Mouse (Mus musculus) forebrain, embryonic 16.5 days (tissue): ENCODE data around the gene Tanc1. TPM values are rescaled to one million over a fixed set of nuclear protein-coding genes. Genes with fewer than 3 reads are reported as not detected.
"Not testable (repeated sequence)": the region's sequence is repeated elsewhere in the genome, so short reads cannot be mapped to it uniquely, and the experiment has no call there.

Experiments used
- ATAC-seq: fragments of 200-750 bp; cut with Nextera tagmentation; 2 replicates; pipeline ENCODE4 v1.8.0; 2017; ENCODE audit warnings: mild to moderate bottlenecking, moderate library complexity
- H3K27ac ChIP-seq: fragments of 300-500 bp; sonication (generic); 2 replicates; pipeline ENCODE4 v1.5.1; 2014; ENCODE audit warnings: low read length, control low read depth
- H3K27me3 ChIP-seq: fragments of 300-500 bp; sonication (generic); replicated peaks from 2 replicates; pipeline ENCODE4 v1.6.1; 2014; ENCODE audit warnings: low read length; ENCODE audit not compliant: control insufficient read depth, insufficient read depth
- H3K36me3 ChIP-seq: fragments of 300-500 bp; sonication (generic); 2 replicates; pipeline ENCODE4 v1.6.1; 2014; ENCODE audit not compliant: control insufficient read depth, insufficient read depth
- H3K4me1 ChIP-seq: fragments of 300-500 bp; sonication (generic); replicated peaks from 2 replicates; pipeline ENCODE4 v1.6.1; 2014; ENCODE audit warnings: low read length; ENCODE audit not compliant: control insufficient read depth, insufficient read depth
- H3K4me2 ChIP-seq: fragments of 300-500 bp; sonication (generic); 2 replicates; pipeline ENCODE4 v1.6.1; 2014; ENCODE audit warnings: mild to moderate bottlenecking, low read length, control low read depth
- H3K4me3 ChIP-seq: fragments of 300-500 bp; sonication (generic); replicated peaks from 2 replicates; pipeline ENCODE4 v1.5.1; 2014; ENCODE audit warnings: mild to moderate bottlenecking, low read length, control low read depth
- H3K9ac ChIP-seq: fragments of 300-500 bp; sonication (generic); replicated peaks from 2 replicates; pipeline ENCODE4 v1.6.1; 2014; ENCODE audit warnings: low read depth, low read length, control low read depth
- H3K9me3 ChIP-seq: fragments of 300-500 bp; sonication (generic); 2 replicates; pipeline ENCODE4 v1.6.1; 2016; ENCODE audit warnings: low read length; ENCODE audit not compliant: control insufficient read depth
- WGBS: fragments of 180-500 bp; shearing (Covaris S2); extraction: QIAGEN DNeasy Blood & Tissue Kit; methylation state at CpG from one replicate; pipeline ENCODE4 v1.1.7; 2014; 5-methylcytosine and 5-hydroxymethylcytosine counted together
- polyA plus RNA-seq: library from polyadenylated mRNA; unstranded; fragments of >200 nt; fragmentation: Nextera tagmentation; extraction: Ambion mirVana; gene quantifications from 2 replicates; pipeline ENCODE4 v1.2.1, GENCODE M21; 2015

The Tanc1 gene
- polyA plus RNA-seq, 1 experiment from 2014 or later, result 10.7 TPM

DNA sequence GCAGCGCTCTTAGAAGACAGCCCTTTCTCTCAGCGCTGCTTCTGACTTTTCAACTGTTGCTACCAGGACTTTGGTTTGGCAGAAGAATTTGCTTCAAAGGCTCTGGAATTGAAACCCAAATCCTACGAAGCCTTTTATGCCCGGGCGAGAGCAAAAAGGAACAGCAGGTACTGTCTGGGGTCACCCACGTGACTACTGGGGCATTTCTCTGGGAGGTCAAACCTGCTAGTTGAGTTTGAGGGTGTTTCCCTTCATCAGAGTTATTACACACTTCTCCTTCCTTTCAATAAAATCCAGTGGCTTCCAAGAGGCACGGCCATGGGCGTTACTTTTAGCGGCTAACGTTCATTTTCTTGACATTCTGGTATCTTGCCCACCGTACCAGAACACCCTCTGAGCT lies 230.1 kb downstream of the Tanc1 start:
- Histone ChIP-seq H3K9me3 (no peaks in the 10 kb centered on the region), H3K4me1 (no peaks in the 10 kb centered on the region), H3K4me2 (no peak overlapping the region), H3K9ac (no peak overlapping the region), H3K36me3 (no peaks in the 10 kb centered on the region), H3K27me3 (no peaks in the 10 kb centered on the region), H3K4me3 (no peak overlapping the region), H3K27ac (no peak overlapping the region)
- 77% methylated on average over 11 of the region's 11 CpGs for WGBS
- ATAC-seq, result no peak

DNA sequence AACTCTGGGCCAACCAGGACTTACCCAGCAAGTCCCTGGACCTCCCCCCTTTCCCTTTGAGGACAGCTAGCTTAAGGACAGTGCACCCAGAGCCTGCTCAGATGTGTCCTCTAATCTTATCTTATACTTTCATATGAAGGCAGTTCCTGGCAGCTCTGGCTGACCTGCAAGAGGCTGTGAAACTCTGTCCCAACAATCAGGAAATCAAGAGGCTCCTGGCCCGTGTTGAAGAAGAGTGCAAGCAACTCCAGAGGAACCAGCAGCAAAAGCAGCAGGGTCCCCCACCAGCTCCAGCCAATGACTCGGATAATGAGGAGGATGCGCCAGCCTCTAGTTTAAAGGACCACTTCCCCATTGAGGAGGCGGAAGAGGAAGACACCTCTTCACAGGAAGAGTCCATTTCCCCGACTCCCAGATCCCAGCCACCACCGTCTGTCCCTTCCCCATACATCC lies 230.7 kb downstream of the Tanc1 start:
- WGBS, result 79% methylated on average over 6 of the region's 6 CpGs
- no peak for ATAC-seq
- Histone ChIP-seq H3K9me3 (no peaks in the 10 kb centered on the region), H3K4me1 (no peaks in the 10 kb centered on the region), H3K27me3 (no peaks in the 10 kb centered on the region), H3K36me3 (no peaks in the 10 kb centered on the region), H3K27ac (no peak overlapping the region), H3K4me2 (no peak overlapping the region), H3K4me3 (no peak overlapping the region), H3K9ac (no peak overlapping the region)

DNA sequence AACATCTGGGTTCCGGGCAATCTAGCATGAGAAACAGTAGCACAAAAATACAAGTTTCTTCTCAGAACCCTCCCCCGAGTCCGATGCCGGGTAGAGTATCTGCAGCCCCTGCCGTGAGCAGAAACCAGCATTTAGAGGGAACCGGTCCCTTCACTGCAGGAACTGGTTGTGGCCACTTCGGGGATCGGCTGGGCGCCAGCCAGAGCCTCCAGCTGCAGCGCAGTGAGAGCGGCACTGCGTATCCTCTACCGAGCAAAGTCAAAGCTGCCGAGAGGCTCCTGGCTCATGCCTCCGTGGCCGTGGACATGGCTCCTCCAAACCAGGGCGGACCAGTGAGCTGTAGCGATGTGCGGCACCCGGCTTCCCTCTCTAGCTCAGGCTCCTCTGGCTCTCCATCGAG lies 231.3 kb downstream of the Tanc1 start:
- WGBS, result 89% methylated on average over 21 of the region's 21 CpGs
- ATAC-seq, result no peak

DNA sequence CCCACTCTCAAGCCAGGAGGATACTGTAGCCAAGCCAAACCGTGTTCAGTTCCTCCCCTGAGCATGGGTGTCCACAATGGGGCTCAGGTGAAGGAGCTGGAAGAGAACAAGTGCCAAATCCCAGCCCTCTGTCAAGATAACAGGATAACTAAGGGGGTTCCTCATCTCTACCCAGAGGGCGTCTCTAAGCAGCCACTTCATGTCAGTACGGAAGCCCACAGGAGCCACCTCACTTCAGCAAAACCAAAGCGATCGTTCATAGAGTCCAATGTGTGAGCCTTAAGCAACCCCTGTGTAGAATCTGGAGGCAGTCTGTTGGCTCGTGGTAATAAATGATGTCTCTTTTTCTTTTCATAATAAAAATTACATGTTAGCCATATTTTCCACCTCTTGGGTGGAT lies 232.0 kb downstream of the Tanc1 start:
- WGBS, result 91% methylated on average over 6 of the region's 6 CpGs
- no peaks in the 10 kb centered on the region for H3K27me3 ChIP-seq

More for the DNA sequence above, 231.3 kb downstream of the Tanc1 start:
- no peak overlapping the region for H3K4me3 ChIP-seq
- no peak overlapping the region for H3K27ac ChIP-seq
- H3K4me1 ChIP-seq, result no peaks in the 10 kb centered on the region
- no peaks in the 10 kb centered on the region for H3K36me3 ChIP-seq
- no peak overlapping the region for H3K4me2 ChIP-seq
- H3K27me3 ChIP-seq, result no peaks in the 10 kb centered on the region
- H3K9ac ChIP-seq, result no peak overlapping the region
- no peaks in the 10 kb centered on the region for H3K9me3 ChIP-seq

DNA sequence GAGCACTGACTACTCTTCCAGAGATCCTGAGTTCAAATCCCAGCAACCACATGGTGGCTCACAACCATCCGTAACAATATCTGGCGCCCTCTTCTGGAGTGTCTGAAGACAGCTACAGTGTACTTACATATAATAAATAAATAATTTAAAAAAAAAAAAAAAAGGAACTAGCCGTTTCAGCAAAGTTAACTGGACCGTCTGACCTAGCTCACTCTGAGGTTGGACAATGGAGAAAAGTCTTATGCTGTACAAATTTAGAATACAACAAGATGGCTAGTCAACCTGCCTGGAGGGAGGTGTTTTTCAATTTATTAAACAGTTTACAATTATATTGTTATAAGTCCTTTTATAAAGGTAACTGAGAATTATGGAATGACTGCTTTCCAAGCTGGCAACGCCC lies 240.0 kb downstream of the Tanc1 start:
- H3K4me2 ChIP-seq, ATAC-seq, H3K9ac ChIP-seq, H3K4me1 ChIP-seq, H3K4me3 ChIP-seq, H3K36me3 ChIP-seq, H3K27ac ChIP-seq, H3K27me3 ChIP-seq, H3K9me3 ChIP-seq: not testable (repeated sequence)
- WGBS, result 94% methylated on average over 3 of the region's 5 CpGs

More for the DNA sequence above, 232.0 kb downstream of the Tanc1 start:
- Histone ChIP-seq H3K4me3 (no peak overlapping the region), H3K36me3 (no peaks in the 10 kb centered on the region), H3K4me1 (no peaks in the 10 kb centered on the region), H3K9ac (no peak overlapping the region), H3K4me2 (no peak overlapping the region), H3K9me3 (no peaks in the 10 kb centered on the region), H3K27ac (no peak overlapping the region)
- no peak for ATAC-seq

DNA sequence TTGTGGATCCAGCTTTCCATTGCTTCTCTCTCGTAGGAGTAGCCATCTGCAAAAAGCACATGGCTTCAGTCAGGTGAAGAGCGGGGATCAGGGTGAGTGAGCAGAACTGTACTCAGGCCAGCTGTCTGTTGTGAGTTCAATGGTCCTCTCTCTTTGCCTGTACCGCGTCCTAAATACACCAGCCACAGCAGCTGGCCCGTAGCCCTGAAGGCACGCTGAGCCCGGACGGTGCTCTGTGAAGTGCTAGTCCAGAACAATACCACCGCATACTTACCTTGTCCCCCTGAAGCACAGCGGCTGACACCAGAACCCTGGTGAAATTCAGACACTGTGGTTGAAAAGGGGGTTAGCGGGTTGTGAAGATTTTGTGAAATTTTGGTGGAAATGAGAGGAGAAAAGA lies 241.1 kb downstream of the Tanc1 start:
- Histone ChIP-seq H3K27me3 (no peaks in the 10 kb centered on the region), H3K27ac (no peak overlapping the region), H3K36me3 (no peaks in the 10 kb centered on the region), H3K9me3 (no peaks in the 10 kb centered on the region), H3K9ac (no peak overlapping the region), H3K4me1 (no peaks in the 10 kb centered on the region), H3K4me3 (no peak overlapping the region), H3K4me2 (no peak overlapping the region)
- no peak for ATAC-seq
- WGBS, result 61% methylated on average over 11 of the region's 11 CpGs

DNA sequence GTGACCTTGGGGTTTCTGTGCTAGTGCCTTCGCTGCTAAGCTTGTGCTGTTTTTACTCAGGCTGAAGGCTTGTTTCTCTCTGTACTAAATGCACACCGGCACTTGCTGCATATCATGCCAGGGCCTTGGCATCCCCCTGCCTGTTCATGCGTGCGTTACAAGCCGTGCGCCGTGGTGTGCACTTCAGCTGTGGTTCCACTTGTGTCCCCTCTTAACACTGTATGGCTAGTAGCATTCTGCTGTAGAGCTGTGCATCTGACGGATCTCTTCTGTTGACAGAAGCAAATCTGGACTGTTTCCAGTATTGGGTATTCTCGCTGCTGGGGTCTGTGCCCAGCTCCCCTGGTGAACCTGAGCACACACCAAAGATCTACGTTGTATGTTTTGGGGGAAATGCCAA lies 241.7 kb downstream of the Tanc1 start:
- no peaks in the 10 kb centered on the region for H3K9me3 ChIP-seq
- H3K4me3 ChIP-seq, result no peak overlapping the region
- no peaks in the 10 kb centered on the region for H3K36me3 ChIP-seq
- no peak overlapping the region for H3K4me2 ChIP-seq
- no peak for ATAC-seq
- no peaks in the 10 kb centered on the region for H3K4me1 ChIP-seq
- H3K27ac ChIP-seq, result no peak overlapping the region
- H3K9ac ChIP-seq, result no peak overlapping the region
- no peaks in the 10 kb centered on the region for H3K27me3 ChIP-seq
- 72% methylated on average over 10 of the region's 10 CpGs for WGBS

DNA sequence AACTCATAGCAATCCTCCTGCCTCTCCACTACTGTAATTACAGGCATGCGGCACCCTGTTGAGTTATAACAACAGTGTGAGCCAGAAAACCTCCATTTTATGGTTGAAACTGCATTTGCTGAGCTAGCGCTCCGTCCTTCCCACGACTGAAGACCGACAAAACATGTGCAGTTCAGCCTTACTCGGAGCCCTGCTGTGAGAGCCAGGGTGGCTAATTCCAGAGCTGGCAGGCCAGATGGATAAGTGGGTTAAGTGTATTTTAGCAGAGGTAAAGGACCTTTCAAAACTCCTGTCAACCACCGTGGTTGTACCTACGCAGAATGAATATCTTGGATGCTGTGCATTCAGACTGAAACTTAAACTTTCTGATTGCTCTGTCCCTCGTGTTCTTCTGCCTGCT lies 242.5 kb downstream of the Tanc1 start:
- H3K27me3 ChIP-seq, result no peaks in the 10 kb centered on the region
- H3K4me2 ChIP-seq, result no peak overlapping the region
- no peak overlapping the region for H3K9ac ChIP-seq
- H3K36me3 ChIP-seq, result no peaks in the 10 kb centered on the region
- no peak overlapping the region for H3K4me3 ChIP-seq
- WGBS, result 77% methylated on average over 9 of the region's 9 CpGs
- no peaks in the 10 kb centered on the region for H3K9me3 ChIP-seq
- ATAC-seq, result no peak
- no peaks in the 10 kb centered on the region for H3K4me1 ChIP-seq
- no peak overlapping the region for H3K27ac ChIP-seq

DNA sequence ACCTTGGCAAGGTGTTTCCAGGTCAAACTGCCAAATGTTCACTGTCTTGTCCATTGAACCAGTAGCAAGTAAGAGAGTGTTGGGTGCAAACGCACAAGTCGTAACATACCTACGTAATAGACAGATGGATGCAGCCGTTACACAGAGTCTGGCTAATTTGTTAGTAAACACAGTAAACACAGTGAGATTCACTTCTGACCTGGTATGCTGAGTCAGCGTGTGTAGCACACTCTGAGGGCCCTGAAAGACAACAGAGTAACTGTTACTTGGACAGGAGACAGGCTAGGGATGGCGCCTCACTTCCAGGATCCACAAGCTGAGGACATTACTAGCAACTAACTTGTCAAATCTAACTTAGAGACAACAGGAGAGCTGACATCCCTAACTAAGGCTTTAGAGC lies 250.8 kb downstream of the Tanc1 start:
- no peak overlapping the region for H3K9ac ChIP-seq
- no peak overlapping the region for H3K27ac ChIP-seq
- no peaks in the 10 kb centered on the region for H3K36me3 ChIP-seq
- H3K4me3 ChIP-seq, result no peak overlapping the region
- H3K27me3 ChIP-seq, result no peaks in the 10 kb centered on the region
- H3K4me2 ChIP-seq, result no peak overlapping the region
- no peaks in the 10 kb centered on the region for H3K9me3 ChIP-seq
- no peak for ATAC-seq
- no peaks in the 10 kb centered on the region for H3K4me1 ChIP-seq
- WGBS, result 92% methylated on average over 6 of the region's 6 CpGs

DNA sequence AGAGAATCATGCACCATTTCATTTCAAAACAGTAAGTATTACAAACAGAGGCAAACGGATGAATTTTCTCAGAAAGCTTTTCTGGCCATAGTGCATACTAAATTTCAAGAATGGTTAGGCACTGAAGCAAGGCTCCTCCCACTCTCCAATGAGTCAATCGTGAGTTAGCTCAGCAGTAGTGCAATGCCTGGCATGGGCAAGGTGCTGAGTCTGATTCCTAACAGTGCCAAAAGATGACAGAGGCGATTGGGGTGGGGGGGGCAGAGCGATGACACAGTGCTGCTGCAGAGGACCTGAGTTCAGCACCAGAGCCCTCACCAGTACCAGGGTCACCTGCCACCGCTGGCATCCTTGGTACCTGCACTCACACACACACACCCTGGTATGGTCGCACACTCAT lies 258.7 kb downstream of the Tanc1 start:
- no peaks in the 10 kb centered on the region for H3K4me1 ChIP-seq
- H3K9me3 ChIP-seq, result no peaks in the 10 kb centered on the region
- no peak for ATAC-seq
- no peak overlapping the region for H3K27ac ChIP-seq
- no peak overlapping the region for H3K9ac ChIP-seq
- no peak overlapping the region for H3K4me3 ChIP-seq
- no peaks in the 10 kb centered on the region for H3K27me3 ChIP-seq
- 89% methylated on average over 6 of the region's 6 CpGs for WGBS
- no peaks in the 10 kb centered on the region for H3K36me3 ChIP-seq
- no peak overlapping the region for H3K4me2 ChIP-seq
